Mouse (Mus musculus) neural tube, embryonic 12.5 days (tissue): ENCODE data around the gene Hsd17b13. TPM values are rescaled to one million over a fixed set of nuclear protein-coding genes. Genes with fewer than 3 reads are reported as not detected.

ENCODE experiments used
- ATAC-seq: fragments of 200-750 bp; cut with Nextera tagmentation; 2 replicates; pipeline ENCODE4 v1.8.0; 2017; ENCODE audit warnings: low read depth, mild to moderate bottlenecking, moderate TSS enrichment, moderate library complexity; ENCODE audit not compliant: low FRiP score
- H3K27ac ChIP-seq: fragments of 300-500 bp; sonication (generic); 2 replicates; pipeline ENCODE4 v1.5.1; 2016
- H3K27me3 ChIP-seq: fragments of 300-500 bp; sonication (generic); replicated peaks from 2 replicates; pipeline ENCODE4 v1.6.1; 2016; ENCODE audit warnings: mild to moderate bottlenecking
- H3K36me3 ChIP-seq: fragments of 300-500 bp; sonication (generic); 2 replicates; pipeline ENCODE4 v1.6.1; 2016; ENCODE audit warnings: mild to moderate bottlenecking
- H3K4me1 ChIP-seq: fragments of 300-500 bp; sonication (generic); 2 replicates; pipeline ENCODE4 v1.6.1; 2016
- H3K4me2 ChIP-seq: fragments of 300-500 bp; sonication (generic); replicated peaks from 2 replicates; pipeline ENCODE4 v1.6.1; 2016; ENCODE audit warnings: mild to moderate bottlenecking
- H3K4me3 ChIP-seq: fragments of 300-500 bp; sonication (generic); 2 replicates; pipeline ENCODE4 v1.5.1; 2016
- H3K9ac ChIP-seq: fragments of 300-500 bp; sonication (generic); 2 replicates; pipeline ENCODE4 v1.6.1; 2016; ENCODE audit warnings: mild to moderate bottlenecking
- H3K9me3 ChIP-seq: fragments of 300-500 bp; sonication (generic); 2 replicates; pipeline ENCODE4 v1.6.1; 2016; ENCODE audit warnings: mild to moderate bottlenecking
- WGBS: fragments of 180-500 bp; shearing (Covaris S2); methylation state at CpG from one replicate; pipeline ENCODE4 v1.1.7; 2016; 5-methylcytosine and 5-hydroxymethylcytosine counted together
- polyA plus RNA-seq: library from polyadenylated mRNA; unstranded; fragments of >200 nt; fragmentation: Nextera tagmentation; extraction: Ambion mirVana; gene quantifications from 2 replicates; pipeline ENCODE4 v1.2.1, GENCODE M21; 2016

The Hsd17b13 gene
- polyA plus RNA-seq, 1 experiment from 2014 or later: not detected

GRCm38 (mm10) chr5:103916595-103917356 is 60.4 kb downstream of the Hsd17b13 start:
- Histone ChIP-seq H3K4me3 (no peak overlapping the region), H3K9me3 (no peaks in the 10 kb centered on the region), H3K36me3 (no peaks in the 10 kb centered on the region), H3K4me2 (no peak overlapping the region), H3K27ac (no peak overlapping the region), H3K27me3 (no peaks in the 10 kb centered on the region), H3K4me1 (no peaks in the 10 kb centered on the region), H3K9ac (no peak overlapping the region)
- 72% methylated on average over 12 of the region's 12 CpGs for WGBS
- no peak for ATAC-seq

- WGBS: 75% methylated on average over 11 of the region's 11 CpGs
- Histone ChIP-seq H3K27me3 (no peaks in the 10 kb centered on the region), H3K9ac (no peak overlapping the region), H3K36me3 (no peaks in the 10 kb centered on the region), H3K27ac (no peak overlapping the region), H3K4me1 (no peaks in the 10 kb centered on the region; the same call in 1 of the 2 replicates), H3K4me3 (no peak overlapping the region), H3K9me3 (no peaks in the 10 kb centered on the region), H3K4me2 (no peak overlapping the region)
- no peak for ATAC-seq
Measured at GRCm38 (mm10) chr5:103914335-103915226, 62.6 kb downstream of the Hsd17b13 start.

GRCm38 (mm10) chr5:103913150-103913549 is 64.1 kb downstream of the Hsd17b13 start:
- no peak overlapping the region for H3K4me3 ChIP-seq
- no peak for ATAC-seq

GRCm38 (mm10) chr5:103911555-103911954 is 65.7 kb downstream of the Hsd17b13 start:
- peak; percentile 22; the same call in 1 of the 2 replicates for ATAC-seq
- H3K27ac ChIP-seq: no peak overlapping the region
- no peaks in the 10 kb centered on the region for H3K9me3 ChIP-seq
- H3K9ac ChIP-seq: no peak overlapping the region
- no peaks in the 10 kb centered on the region for H3K27me3 ChIP-seq
- H3K4me2 ChIP-seq: peak overlapping the region; percentile 79
- H3K4me3 ChIP-seq: no peak overlapping the region
- H3K36me3 ChIP-seq: no peaks in the 10 kb centered on the region
- WGBS: 82% methylated on average over 5 of the region's 5 CpGs
- H3K4me1 ChIP-seq: no peaks in the 10 kb centered on the region; the same call in 1 of the 2 replicates

More at GRCm38 (mm10) chr5:103913150-103913549, 64.1 kb downstream of the Hsd17b13 start:
- Histone ChIP-seq H3K27me3 (no peaks in the 10 kb centered on the region), H3K4me1 (no peaks in the 10 kb centered on the region; the same call in 1 of the 2 replicates), H3K27ac (no peak overlapping the region), H3K4me2 (no peak overlapping the region), H3K9me3 (no peaks in the 10 kb centered on the region), H3K9ac (no peak overlapping the region), H3K36me3 (no peaks in the 10 kb centered on the region)
- 65% methylated on average over 4 of the region's 4 CpGs for WGBS

- ATAC-seq: peak; percentile 97
- Histone ChIP-seq H3K4me2 (peak within 1 kb of the TSS; percentile 79), H3K4me1 (no peaks in the 10 kb centered on the region; the same call in 1 of the 2 replicates), H3K36me3 (no peaks in the 10 kb centered on the region), H3K9me3 (no peaks in the 10 kb centered on the region), H3K9ac (peak within 1 kb of the TSS; percentile 87), H3K27me3 (no peaks in the 10 kb centered on the region), H3K4me3 (peak within 1 kb of the TSS; percentile 86), H3K27ac (peak within 1 kb of the TSS; percentile 26; the same call in 1 of the 2 replicates)
- WGBS: under 1% methylated on average over 65 of the region's 86 CpGs
Measured at GRCm38 (mm10) chr5:103910748-103911409, 66.3 kb downstream of the Hsd17b13 start, which contains the start of gene Klhl8. Gene Klhl8 (minus strand): TSS chr5:103911259.

- H3K36me3 ChIP-seq: no peaks in the 10 kb centered on the region
- no peaks in the 10 kb centered on the region for H3K27me3 ChIP-seq
- no peak overlapping the region for H3K27ac ChIP-seq
- H3K9me3 ChIP-seq: no peaks in the 10 kb centered on the region
- ATAC-seq: no peak
- H3K9ac ChIP-seq: peak overlapping the region; percentile 87; the same call in 1 of the 2 replicates
- peak overlapping the region; percentile 79 for H3K4me2 ChIP-seq
- WGBS: 15% methylated on average over 8 of the region's 9 CpGs
- no peaks in the 10 kb centered on the region; the same call in 1 of the 2 replicates for H3K4me1 ChIP-seq
- H3K4me3 ChIP-seq: peak overlapping the region; percentile 86
Measured at GRCm38 (mm10) chr5:103910156-103910555, 67.1 kb downstream of the Hsd17b13 start.

- H3K4me3 ChIP-seq: no peak overlapping the region
- H3K27ac ChIP-seq: no peak overlapping the region
- 83% methylated on average over 3 of the region's 3 CpGs for WGBS
- no peaks in the 10 kb centered on the region for H3K36me3 ChIP-seq
- no peak overlapping the region for H3K9ac ChIP-seq
- ATAC-seq: no peak
- H3K4me2 ChIP-seq: no peak overlapping the region
- H3K27me3 ChIP-seq: no peaks in the 10 kb centered on the region
- H3K4me1 ChIP-seq: no peaks in the 10 kb centered on the region; the same call in 1 of the 2 replicates
- no peaks in the 10 kb centered on the region for H3K9me3 ChIP-seq
Measured at GRCm38 (mm10) chr5:103909466-103909865, 67.7 kb downstream of the Hsd17b13 start.

- Histone ChIP-seq H3K27ac (no peak overlapping the region), H3K4me3 (no peak overlapping the region), H3K9me3 (no peaks in the 10 kb centered on the region), H3K4me1 (no peaks in the 10 kb centered on the region; the same call in 1 of the 2 replicates), H3K27me3 (no peaks in the 10 kb centered on the region), H3K9ac (no peak overlapping the region), H3K36me3 (no peaks in the 10 kb centered on the region), H3K4me2 (no peak overlapping the region)
- 74% methylated on average over 7 of the region's 7 CpGs for WGBS
- ATAC-seq: no peak
Measured at GRCm38 (mm10) chr5:103908851-103909250, 68.4 kb downstream of the Hsd17b13 start.

GRCm38 (mm10) chr5:103907844-103908243 is 69.4 kb downstream of the Hsd17b13 start:
- Histone ChIP-seq H3K9ac (no peak overlapping the region), H3K27ac (no peak overlapping the region), H3K9me3 (no peaks in the 10 kb centered on the region), H3K4me2 (no peak overlapping the region), H3K36me3 (no peaks in the 10 kb centered on the region), H3K4me3 (no peak overlapping the region), H3K27me3 (no peaks in the 10 kb centered on the region), H3K4me1 (no peaks in the 10 kb centered on the region; the same call in 1 of the 2 replicates)
- no peak for ATAC-seq
- WGBS: 88% methylated on average over 4 of the region's 4 CpGs

- H3K9me3 ChIP-seq: no peaks in the 10 kb centered on the region
- H3K4me3 ChIP-seq: no peak overlapping the region
- WGBS: 92% methylated on average over 6 of the region's 6 CpGs
- no peak overlapping the region for H3K4me2 ChIP-seq
- no peaks in the 10 kb centered on the region for H3K27me3 ChIP-seq
- H3K4me1 ChIP-seq: no peaks in the 10 kb centered on the region; the same call in 1 of the 2 replicates
- ATAC-seq: no peak
- H3K27ac ChIP-seq: no peak overlapping the region
- H3K36me3 ChIP-seq: no peaks in the 10 kb centered on the region
- H3K9ac ChIP-seq: no peak overlapping the region
Measured at GRCm38 (mm10) chr5:103906173-103906572, 71.0 kb downstream of the Hsd17b13 start.
